Mouse (Mus musculus): ENCODE data around the gene Pitpnm3.

Gene Pitpnm3

GRCm38 (mm10) chr11:72050895-72051858, 84.4 kb downstream of the Pitpnm3 start:
- no peak for DNase-seq (ENCODE audit: low spot score in 2 of 2)

GRCm38 (mm10) chr11:72050168-72050894, 85.2 kb downstream of the Pitpnm3 start:
- no peak for DNase-seq (ENCODE audit: low spot score in 2 of 2)

- DNase-seq (ENCODE audit: low spot score in 2 of 2), result no peak
Measured at GRCm38 (mm10) chr11:72049171-72049759, 86.3 kb downstream of the Pitpnm3 start.

DNA sequence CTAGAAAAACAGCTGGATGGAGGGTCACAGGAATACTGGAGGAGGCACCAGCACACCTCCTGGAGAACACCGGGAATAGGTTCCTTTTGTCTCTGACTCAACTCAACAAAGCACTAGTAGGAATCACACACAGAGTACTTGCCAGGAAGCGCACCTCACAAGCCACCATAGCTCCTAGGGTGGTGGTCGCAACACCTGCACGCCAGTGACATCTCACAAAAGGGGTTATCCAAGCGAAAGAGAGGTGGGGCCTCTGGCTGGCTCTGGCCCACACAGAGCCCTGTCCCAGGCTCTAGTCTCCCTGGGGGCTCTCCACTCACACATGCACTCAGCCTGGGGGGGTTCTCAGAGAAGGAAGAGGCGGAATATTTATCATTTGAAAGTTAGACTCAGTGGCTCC, 86.8 kb downstream of the Pitpnm3 start:
- no peak for DNase-seq (ENCODE audit: low spot score in 2 of 2)

- no peak for DNase-seq (ENCODE audit: low spot score in 2 of 2)
Measured at GRCm38 (mm10) chr11:72044231-72044630, 91.3 kb downstream of the Pitpnm3 start.

- no peak for DNase-seq (ENCODE audit: low spot score in 2 of 2)
Measured at GRCm38 (mm10) chr11:72042631-72043030, 92.9 kb downstream of the Pitpnm3 start.

- peak; percentile 64 to 73 for DNase-seq (ENCODE audit: low spot score in 2 of 2)
Measured at GRCm38 (mm10) chr11:72041768-72042607, 93.6 kb downstream of the Pitpnm3 start, which contains the start of gene Pimreg. Gene Pimreg (plus strand): TSS chr11:72042032.

DNA sequence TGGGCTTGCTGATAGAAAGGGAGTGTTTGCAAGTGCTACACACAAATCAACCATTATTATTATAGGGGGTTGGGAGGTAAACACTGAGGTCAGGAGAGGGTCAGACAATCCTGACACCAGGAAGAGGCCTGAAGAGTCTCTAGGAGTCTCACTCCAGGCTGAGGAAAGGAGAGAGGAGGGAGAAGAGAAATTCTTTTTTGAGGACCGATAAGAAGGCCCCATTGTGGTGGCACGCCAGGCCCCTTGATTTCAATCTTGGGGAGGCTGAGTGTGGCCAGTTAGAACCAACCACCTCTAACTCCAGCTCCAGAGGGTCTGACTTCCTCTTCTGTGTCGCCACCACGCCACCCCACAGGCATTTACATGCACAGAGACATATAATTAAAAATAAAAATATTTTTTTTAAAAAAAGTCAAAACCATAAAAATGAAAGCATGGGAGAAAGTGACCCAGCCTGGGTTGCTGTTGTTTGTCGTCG, 94.2 kb downstream of the Pitpnm3 start:
- no peak for DNase-seq (ENCODE audit: low spot score in 2 of 2)

DNA sequence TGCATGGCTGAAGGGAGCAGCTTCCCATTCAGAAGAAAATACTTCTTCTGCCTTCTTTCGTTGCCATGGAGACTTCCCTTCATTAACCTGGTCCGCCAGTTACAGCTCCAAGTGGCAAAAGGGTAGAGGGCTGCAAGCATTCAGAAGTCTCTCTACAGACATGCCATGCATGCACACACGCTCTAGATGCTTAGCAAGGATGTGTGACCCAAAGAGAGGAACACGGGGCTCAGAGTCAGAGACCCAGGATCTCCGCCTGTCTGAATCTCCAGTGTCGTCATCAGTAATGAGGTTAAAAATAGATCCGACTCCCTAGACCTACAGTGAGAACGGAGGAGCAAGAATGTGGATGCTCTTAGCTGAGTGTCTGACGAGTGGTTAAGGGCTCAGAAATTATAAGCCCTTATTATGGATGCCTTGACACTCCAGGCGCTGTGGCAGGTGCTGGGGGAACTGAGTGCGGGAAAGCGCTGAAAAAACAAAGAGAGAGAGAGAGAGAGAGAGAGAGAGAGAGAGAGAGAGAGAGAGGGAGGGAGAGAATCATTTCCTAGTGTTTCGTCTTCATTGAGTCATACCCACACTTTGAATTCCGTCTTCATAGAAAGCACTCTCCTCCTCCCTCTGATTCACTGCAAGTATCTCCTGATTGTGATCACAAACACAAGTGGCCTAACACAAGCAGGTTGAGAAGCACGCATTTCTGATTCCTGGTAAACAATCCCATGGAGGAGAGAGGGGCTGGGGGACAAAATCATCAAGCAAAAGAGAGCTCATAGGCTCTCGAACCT, 95.8 kb downstream of the Pitpnm3 start:
- no peak for DNase-seq (ENCODE audit: low spot score in 2 of 2)

DNA sequence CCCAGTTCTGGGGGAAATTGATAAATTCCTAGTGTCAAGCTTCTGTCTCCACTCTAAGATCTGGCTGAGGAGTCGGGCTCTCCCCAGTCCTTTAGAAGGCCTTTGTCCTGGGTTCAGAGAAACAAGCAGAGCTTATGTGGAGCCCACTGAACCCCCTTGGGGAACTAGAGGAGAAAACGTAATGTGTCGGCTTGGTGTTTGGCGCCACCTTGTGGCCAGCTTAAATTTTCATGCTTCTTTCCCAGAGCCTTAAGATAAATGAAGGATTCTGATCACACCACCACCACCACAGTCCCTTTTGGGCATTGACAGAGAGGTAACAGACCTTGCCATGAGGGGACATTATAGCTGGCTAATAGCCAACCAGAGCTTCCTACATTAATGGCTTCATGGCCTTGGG, 97.6 kb downstream of the Pitpnm3 start:
- DNase-seq (ENCODE audit: low spot score in 2 of 2), result peak; percentile 36 to 62

GRCm38 (mm10) chr11:72037409-72037808, 98.2 kb downstream of the Pitpnm3 start, which contains the start of gene Aipl1:
Gene Aipl1 (minus strand): TSS chr11:72037509.
- DNase-seq (ENCODE audit: low spot score in 2 of 2), result no peak

DNA sequence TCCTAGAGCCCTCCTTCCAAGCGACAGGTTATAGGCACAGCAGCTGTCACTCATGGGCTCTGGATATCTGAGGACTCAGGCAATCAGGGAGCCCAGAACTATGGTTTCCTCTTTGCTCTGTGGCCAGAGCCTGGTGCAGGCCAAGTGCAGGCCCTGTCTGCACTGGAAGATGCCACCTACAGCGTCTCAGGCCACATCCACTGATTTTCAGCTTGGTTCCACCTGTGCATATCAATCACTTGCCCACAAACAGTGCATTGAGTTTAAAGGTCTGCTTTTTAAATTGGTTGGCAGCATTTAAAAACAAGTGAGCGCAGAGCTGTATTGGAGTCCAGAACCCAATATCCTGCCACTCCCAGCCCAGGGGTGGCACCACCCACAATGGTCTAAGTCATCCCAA, 103.0 kb downstream of the Pitpnm3 start:
- DNase-seq (ENCODE audit: low spot score in 2 of 2), result no peak

DNA sequence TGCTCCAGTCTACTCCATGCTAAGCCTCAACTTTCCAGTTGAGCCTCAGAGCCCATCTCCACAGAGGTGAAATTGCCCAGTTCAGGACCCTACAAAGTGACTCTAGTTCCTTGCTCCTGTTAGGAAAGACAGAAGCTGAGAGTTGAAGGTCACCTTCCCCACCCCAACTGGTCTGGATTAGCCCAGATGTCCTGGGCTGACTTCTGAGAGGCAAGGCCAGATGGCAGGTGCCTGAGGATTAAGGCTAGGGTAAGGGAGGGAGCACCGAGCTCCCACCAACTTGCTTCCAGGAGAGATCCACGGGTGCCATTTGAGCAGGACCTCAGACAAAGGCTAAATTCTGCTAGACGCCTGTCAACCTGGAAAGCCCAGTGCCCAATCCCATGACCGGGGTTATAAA, 103.5 kb downstream of the Pitpnm3 start:
- no peak for DNase-seq (ENCODE audit: low spot score in 2 of 2)

GRCm38 (mm10) chr11:72031353-72031752, 104.2 kb downstream of the Pitpnm3 start:
- no peak for DNase-seq (ENCODE audit: low spot score in 2 of 2)

- DNase-seq (ENCODE audit: low spot score in 2 of 2), result no peak
Measured at GRCm38 (mm10) chr11:72029143-72029542, 106.4 kb downstream of the Pitpnm3 start.

DNA sequence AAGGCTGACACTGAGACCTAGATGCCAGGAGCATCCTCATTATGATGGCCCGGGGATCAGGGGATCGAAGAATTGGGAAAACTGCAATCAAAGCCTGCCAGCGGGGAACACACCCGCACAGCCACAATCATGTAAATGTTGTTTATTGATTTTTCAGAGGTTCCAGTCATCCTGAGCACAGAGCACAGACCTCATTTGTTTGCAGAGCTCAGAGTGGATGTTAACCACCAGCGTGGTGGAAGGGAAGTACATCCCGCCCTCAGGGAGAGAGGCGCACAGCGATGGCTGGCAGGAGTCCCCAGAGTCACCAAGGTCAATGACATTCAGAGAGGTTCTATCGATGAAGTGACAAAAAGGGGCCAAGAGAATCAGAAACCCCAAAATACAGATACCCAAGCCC, 107.7 kb downstream of the Pitpnm3 start:
- no peak for DNase-seq (ENCODE audit: low spot score in 2 of 2)

DNA sequence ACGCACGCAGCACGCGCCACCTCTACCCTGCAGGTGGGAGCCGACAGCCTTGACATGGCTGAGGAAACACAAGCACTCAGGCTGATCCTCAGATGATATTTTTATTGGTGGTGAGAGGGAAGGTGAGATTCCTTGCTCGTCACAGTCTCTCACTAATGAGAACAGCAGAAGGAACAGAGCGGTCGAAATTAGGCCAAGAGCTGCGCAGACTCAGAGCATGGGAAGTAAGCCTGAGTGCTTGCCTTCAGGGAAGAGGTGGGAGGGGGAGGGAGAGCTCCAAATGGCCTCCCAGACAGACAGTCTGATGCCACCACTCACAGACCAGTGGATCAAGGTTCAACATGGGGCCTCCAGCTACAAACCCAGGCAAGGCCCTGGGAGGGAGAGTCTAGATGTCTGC, 109.1 kb downstream of the Pitpnm3 start:
- no peak for DNase-seq (ENCODE audit: low spot score in 2 of 2)

DNA sequence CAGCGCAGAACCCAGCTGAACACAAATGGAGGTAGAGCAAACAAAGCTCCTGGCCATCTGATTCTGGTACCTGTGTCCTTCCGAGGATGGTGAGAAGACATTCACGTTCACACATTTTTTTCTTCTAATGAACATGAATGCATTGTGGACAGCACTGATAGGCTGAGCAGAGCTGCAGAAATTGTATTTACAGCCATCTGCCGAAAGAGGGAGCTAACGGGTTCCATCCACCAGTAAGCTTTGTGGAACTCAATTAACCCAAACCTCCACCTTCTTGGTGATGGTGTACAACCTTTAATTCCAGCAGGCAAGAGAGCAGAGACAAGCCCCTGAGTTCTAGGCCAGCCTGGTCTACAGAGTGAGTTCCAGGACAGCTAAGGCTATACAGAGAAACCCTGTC, 109.7 kb downstream of the Pitpnm3 start:
- DNase-seq (ENCODE audit: low spot score in 2 of 2), result no peak

- peak; percentile 27 to 43 for DNase-seq (ENCODE audit: low spot score in 2 of 2)
Measured at GRCm38 (mm10) chr11:72024193-72024781, 111.3 kb downstream of the Pitpnm3 start.

DNA sequence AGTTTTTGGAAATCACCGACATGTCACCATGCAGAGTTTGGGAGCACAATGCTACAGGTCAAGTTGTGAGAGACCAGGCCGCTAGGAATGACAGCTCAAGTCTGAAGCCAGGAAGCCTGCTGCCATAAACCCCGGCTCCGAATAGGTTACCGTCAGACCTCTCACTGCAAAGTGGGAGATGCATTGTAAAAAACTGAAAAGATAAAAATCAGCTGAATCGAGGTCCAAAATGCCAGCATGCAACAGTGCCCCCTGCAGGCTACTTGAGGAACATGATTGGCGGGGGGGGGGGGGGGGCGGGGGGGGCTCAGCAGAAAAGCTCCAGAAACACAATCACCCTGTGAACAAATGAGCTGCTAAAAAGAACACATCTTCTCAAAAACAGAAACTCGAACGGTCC, 112.0 kb downstream of the Pitpnm3 start:
- DNase-seq (ENCODE audit: low spot score in 2 of 2), result no peak
